Comparison of ENCODE assay signal across 7 mouse cellular contexts in the genomic region with DNA sequence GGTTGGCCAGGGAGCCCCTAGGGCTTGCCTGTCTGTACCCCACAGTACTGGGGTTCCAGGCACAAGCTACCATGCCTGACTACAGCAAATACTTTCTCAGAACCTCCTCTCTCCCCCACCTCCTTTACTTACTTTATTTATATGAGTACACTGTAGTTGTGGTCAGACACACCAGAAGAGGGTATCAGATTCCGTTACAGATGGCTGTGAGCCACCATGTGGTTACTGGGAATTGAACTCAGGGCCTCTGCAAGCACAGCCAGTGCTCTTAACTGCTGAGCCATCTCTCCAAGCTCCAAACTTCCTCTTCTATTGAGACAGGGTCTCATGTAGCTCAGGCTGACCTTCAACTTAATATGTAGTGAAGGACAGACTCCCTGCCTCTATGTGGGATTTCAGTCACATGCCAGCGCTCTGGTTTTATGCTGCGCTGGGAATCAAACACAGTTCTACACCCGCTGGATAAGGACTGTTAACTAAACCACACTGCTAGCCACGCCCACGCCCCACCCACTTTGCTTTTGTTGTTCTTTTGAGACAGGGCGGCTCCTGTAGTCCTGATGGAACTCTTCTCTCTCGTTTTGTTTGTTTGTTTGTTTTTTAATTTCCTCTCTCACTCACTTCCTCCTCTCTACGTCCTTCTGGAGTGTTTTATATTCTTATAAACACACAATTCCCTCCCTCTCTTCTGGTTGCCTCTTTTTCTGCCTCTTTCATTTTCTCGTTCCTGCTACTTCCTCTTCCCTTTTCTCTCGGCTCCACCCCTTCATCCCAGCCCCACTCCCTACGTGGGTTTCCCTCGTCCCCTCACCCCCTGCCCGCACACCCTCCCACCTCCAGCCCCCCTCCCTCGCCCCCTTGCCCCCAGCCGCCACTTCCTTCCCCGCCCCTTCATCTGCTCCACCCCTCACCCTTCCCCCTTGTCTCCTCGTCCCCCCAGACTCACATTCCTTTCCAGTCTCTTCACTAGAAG. TPM values are rescaled to one million over a fixed set of nuclear protein-coding genes. Genes with fewer than 3 reads are reported as not detected.
DNase-seq lines count a peak whose midpoint lies in the region; ATAC-seq and TF ChIP-seq lines count a peak whose summit lies in the region.

No protein-coding gene starts in this region.

- no peak for TF ChIP-seq CTCF in forebrain, postnatal 0 days (IDR thresholded peaks at IDR 0.05; ENCODE audit: low read depth)
- TF ChIP-seq CTCF in midbrain, postnatal 0 days (IDR thresholded peaks at IDR 0.05) = no peak

- ATAC-seq in forebrain, postnatal 0 days = peak; percentile 76
- peak; percentile 34; the same call in 1 of the 2 replicates for ATAC-seq in hindbrain, embryonic 15.5 days (ENCODE audit: low FRiP score, low read depth)
- peak; percentile 67; the same call in 1 of the 2 replicates for ATAC-seq in liver, embryonic 11.5 days (replicated peaks; ENCODE audit: low FRiP score)
- peak; percentile 41; the same call in 1 of the 2 replicates for ATAC-seq in midbrain, postnatal 0 days (ENCODE audit: low FRiP score)

- in situ Hi-C loops in ES-E14 (cut with MboI; ENCODE audit: low sequenced_read_pairs in 2 of 2, unreplicated experiment in 2 of 2) = no loop called here

- peak overlapping the region; percentile 55 for H3K4me2 ChIP-seq in forebrain, postnatal 0 days (ENCODE audit: low read depth)
- H3K4me2 ChIP-seq in hindbrain, embryonic 15.5 days = peak overlapping the region; percentile 58
- H3K4me2 ChIP-seq in liver, embryonic 11.5 days = peak overlapping the region; percentile 67
- peak overlapping the region; percentile 54 for H3K4me2 ChIP-seq in midbrain, postnatal 0 days (ENCODE audit: low read depth, low read length, poor library complexity, severe bottlenecking)

- DNase-seq in ES-E14 (ENCODE audit: low read depth, low spot score) = peak; percentile 98
- DNase-seq in adrenal gland, postnatal 14 days = peak; percentile 87
- peak; percentile 55 for DNase-seq in forebrain, postnatal 0 days
- peak; percentile 75 for DNase-seq in liver, embryonic 11.5 days (ENCODE audit: low spot score)
- DNase-seq in midbrain, postnatal 0 days (ENCODE audit: low spot score) = peak; percentile 48
- DNase-seq in thymus, postnatal 25 days = peak; percentile 90

- peaks cover 7 to 33% of the 10 kb centered on the region in 2 experiments for H3K4me1 ChIP-seq in ES-E14 (ENCODE audit: control insufficient read depth in 2 of 2, insufficient read depth in 2 of 2, low read length in 2 of 2, poor library complexity in 1 of 2)
- H3K4me1 ChIP-seq in forebrain, postnatal 0 days (ENCODE audit: insufficient read depth) = peaks cover 3% of the 10 kb centered on the region; the same call in 1 of the 2 replicates
- H3K4me1 ChIP-seq in hindbrain, embryonic 15.5 days (replicated peaks) = peaks cover 7% of the 10 kb centered on the region
- peaks cover 14% of the 10 kb centered on the region for H3K4me1 ChIP-seq in liver, embryonic 11.5 days (replicated peaks; ENCODE audit: control insufficient read depth, insufficient read depth, low read length)
- no peaks in the 10 kb centered on the region for H3K4me1 ChIP-seq in midbrain, postnatal 0 days (ENCODE audit: insufficient read depth, low read length)

- peak overlapping the region; percentile 91 for H3K27ac ChIP-seq in ES-E14 (ENCODE audit: insufficient read depth, low read depth, low read length, poor library complexity, severe bottlenecking)
- H3K27ac ChIP-seq in forebrain, postnatal 0 days (ENCODE audit: low read depth, low read length) = peak overlapping the region; percentile 82
- peak overlapping the region; percentile 68; the same call in 1 of the 2 replicates for H3K27ac ChIP-seq in hindbrain, embryonic 15.5 days (replicated peaks)
- H3K27ac ChIP-seq in liver, embryonic 11.5 days (ENCODE audit: low read depth, low read length) = peak overlapping the region; percentile 81
- H3K27ac ChIP-seq in midbrain, postnatal 0 days (ENCODE audit: low read depth, low read length) = peak overlapping the region; percentile 75

- 3% methylated on average over 18 of the region's 18 CpGs for WGBS in forebrain, postnatal 0 days
- 4% methylated on average over 18 of the region's 18 CpGs for WGBS in hindbrain, embryonic 15.5 days
- WGBS in liver, embryonic 11.5 days = under 1% methylated on average over 18 of the region's 18 CpGs
- WGBS in midbrain, postnatal 0 days = 2% methylated on average over 18 of the region's 18 CpGs

- peak overlapping the region; percentile 37 to 82 for H3K4me3 ChIP-seq in ES-E14 (ENCODE audit: insufficient read depth in 1 of 2, low read depth in 1 of 2, low read length in 2 of 2, poor library complexity in 1 of 2, severe bottlenecking in 1 of 2)
- peak overlapping the region; percentile 39 for H3K4me3 ChIP-seq in forebrain, postnatal 0 days (ENCODE audit: low read depth, low read length)
- peak overlapping the region; percentile 37 for H3K4me3 ChIP-seq in hindbrain, embryonic 15.5 days
- peak overlapping the region; percentile 58 for H3K4me3 ChIP-seq in liver, embryonic 11.5 days (ENCODE audit: low read depth, low read length)
- H3K4me3 ChIP-seq in midbrain, postnatal 0 days (ENCODE audit: low read depth, low read length) = peak overlapping the region; percentile 27

- H3K36me3 ChIP-seq in ES-E14 (ENCODE audit: control insufficient read depth, insufficient read depth, low read length, poor library complexity, severe bottlenecking) = no peaks in the 10 kb centered on the region
- H3K36me3 ChIP-seq in forebrain, postnatal 0 days (ENCODE audit: insufficient read depth) = no peaks in the 10 kb centered on the region
- H3K36me3 ChIP-seq in hindbrain, embryonic 15.5 days = no peaks in the 10 kb centered on the region
- no peaks in the 10 kb centered on the region for H3K36me3 ChIP-seq in liver, embryonic 11.5 days (ENCODE audit: control insufficient read depth, insufficient read depth, low read length)
- H3K36me3 ChIP-seq in midbrain, postnatal 0 days (ENCODE audit: insufficient read depth, low read length) = no peaks in the 10 kb centered on the region

- H3K9me3 ChIP-seq in ES-E14 (ENCODE audit: control insufficient read depth, insufficient read depth, low read depth, low read length) = no peaks in the 10 kb centered on the region
- H3K9me3 ChIP-seq in forebrain, postnatal 0 days (ENCODE audit: low read length) = no peaks in the 10 kb centered on the region
- no peaks in the 10 kb centered on the region for H3K9me3 ChIP-seq in hindbrain, embryonic 15.5 days
- no peaks in the 10 kb centered on the region for H3K9me3 ChIP-seq in liver, embryonic 11.5 days (ENCODE audit: control insufficient read depth, low read length)
- no peaks in the 10 kb centered on the region for H3K9me3 ChIP-seq in midbrain, postnatal 0 days (ENCODE audit: low read length)

- H3K9ac ChIP-seq in ES-E14 (ENCODE audit: insufficient read depth, low read depth, low read length, poor library complexity, severe bottlenecking) = no peak overlapping the region; the same call in 1 of the 2 replicates
- H3K9ac ChIP-seq in forebrain, postnatal 0 days = peak overlapping the region; percentile 45; the same call in 1 of the 2 replicates
- 0 out of 2 replicates have a peak overlapping the region, but pooled peaks have one; percentile 10 for H3K9ac ChIP-seq in hindbrain, embryonic 15.5 days
- H3K9ac ChIP-seq in liver, embryonic 11.5 days (ENCODE audit: low read depth, low read length) = peak overlapping the region; percentile 60
- peak overlapping the region; percentile 39 for H3K9ac ChIP-seq in midbrain, postnatal 0 days (replicated peaks; ENCODE audit: low read length, poor library complexity, severe bottlenecking)

- no peaks in the 10 kb centered on the region for H3K27me3 ChIP-seq in forebrain, postnatal 0 days (ENCODE audit: insufficient read depth, low read length)
- no peaks in the 10 kb centered on the region for H3K27me3 ChIP-seq in hindbrain, embryonic 15.5 days
- H3K27me3 ChIP-seq in liver, embryonic 11.5 days (replicated peaks; ENCODE audit: control insufficient read depth, insufficient read depth, low read length) = no peaks in the 10 kb centered on the region
- H3K27me3 ChIP-seq in midbrain, postnatal 0 days (ENCODE audit: insufficient read depth, low read length) = no peaks in the 10 kb centered on the region

RNA-seq across cellular contexts. Expression of a gene that starts 2.3 kb away (rescaled TPM):
- 2.6 and 2.7 TPM in 2 replicates for total RNA-seq in ES-E14 (2012; rRNA removed)
- total RNA-seq in adrenal gland, postnatal 14 days (2021) = 5.6 and 11.9 TPM in 2 replicates
- 15.7 and 17.4 TPM in 2 replicates for total RNA-seq in forebrain, postnatal 0 days (2014; rRNA removed)
- polyA plus RNA-seq in forebrain, postnatal 0 days (2015; fragmentation: Nextera tagmentation; extraction: Ambion mirVana) = 11.4 and 12.7 TPM in 2 replicates
- polyA plus RNA-seq in hindbrain, embryonic 15.5 days (2015; fragmentation: Nextera tagmentation; extraction: Ambion mirVana) = 5.6 and 13.9 TPM in 2 replicates
- polyA plus RNA-seq in liver, embryonic 11.5 days (2014; fragmentation: Nextera tagmentation; extraction: Ambion mirVana) = 24.1 and 28.1 TPM in 2 replicates
- total RNA-seq in midbrain, postnatal 0 days (2014; rRNA removed) = 5.9 and 26.7 TPM in 2 replicates
- polyA plus RNA-seq in midbrain, postnatal 0 days (2015; fragmentation: Nextera tagmentation; extraction: Ambion mirVana) = 7.8 and 12.0 TPM in 2 replicates

RNA-seq across cellular contexts. Expression of a gene that starts 8.3 kb away (rescaled TPM):
- 10.1 and 19.6 TPM in 2 replicates for total RNA-seq in ES-E14 (2012; rRNA removed)
- 4.3 and 35.6 TPM in 2 replicates for total RNA-seq in adrenal gland, postnatal 14 days (2021)
- total RNA-seq in forebrain, postnatal 0 days (2014; rRNA removed) = 0.76 and 1.1 TPM in 2 replicates
- 0.64 and 1.1 TPM in 2 replicates for polyA plus RNA-seq in forebrain, postnatal 0 days (2015; fragmentation: Nextera tagmentation; extraction: Ambion mirVana)
- 0.84 and 0.97 TPM in 2 replicates for polyA plus RNA-seq in hindbrain, embryonic 15.5 days (2015; fragmentation: Nextera tagmentation; extraction: Ambion mirVana)
- 0.70 and 0.78 TPM in 2 replicates for polyA plus RNA-seq in liver, embryonic 11.5 days (2014; fragmentation: Nextera tagmentation; extraction: Ambion mirVana)
- total RNA-seq in midbrain, postnatal 0 days (2014; rRNA removed) = 1.4 and 2.1 TPM in 2 replicates
- polyA plus RNA-seq in midbrain, postnatal 0 days (2015; fragmentation: Nextera tagmentation; extraction: Ambion mirVana) = 1.0 and 1.6 TPM in 2 replicates

RNA-seq across cellular contexts. Expression of a gene that starts 10.1 kb away (rescaled TPM):
- total RNA-seq in ES-E14 (2012; rRNA removed) = not detected in 2 replicates
- 3.3 and 5.6 TPM in 2 replicates for total RNA-seq in adrenal gland, postnatal 14 days (2021)
- 1.9 and 3.6 TPM in 2 replicates for total RNA-seq in forebrain, postnatal 0 days (2014; rRNA removed)
- 8.4 and 10.0 TPM in 2 replicates for polyA plus RNA-seq in forebrain, postnatal 0 days (2015; fragmentation: Nextera tagmentation; extraction: Ambion mirVana)
- 7.4 and 9.6 TPM in 2 replicates for polyA plus RNA-seq in hindbrain, embryonic 15.5 days (2015; fragmentation: Nextera tagmentation; extraction: Ambion mirVana)
- 13.9 and 20.0 TPM in 2 replicates for polyA plus RNA-seq in liver, embryonic 11.5 days (2014; fragmentation: Nextera tagmentation; extraction: Ambion mirVana)
- 1.8 and 4.1 TPM in 2 replicates for total RNA-seq in midbrain, postnatal 0 days (2014; rRNA removed)
- polyA plus RNA-seq in midbrain, postnatal 0 days (2015; fragmentation: Nextera tagmentation; extraction: Ambion mirVana) = 9.2 and 9.5 TPM in 2 replicates

RNA-seq across cellular contexts. Expression of a gene that starts 15.9 kb away (rescaled TPM):
- total RNA-seq in ES-E14 (2012; rRNA removed) = 0.22 TPM in 1 of 2 replicates, not detected in the other
- total RNA-seq in adrenal gland, postnatal 14 days (2021) = 0.33 and 1.4 TPM in 2 replicates
- 0.71 TPM in 1 of 2 replicates, not detected in the other for total RNA-seq in forebrain, postnatal 0 days (2014; rRNA removed)
- polyA plus RNA-seq in forebrain, postnatal 0 days (2015; fragmentation: Nextera tagmentation; extraction: Ambion mirVana) = 0.09 TPM in 1 of 2 replicates, not detected in the other
- 0.13 TPM in 1 of 2 replicates, not detected in the other for polyA plus RNA-seq in hindbrain, embryonic 15.5 days (2015; fragmentation: Nextera tagmentation; extraction: Ambion mirVana)
- polyA plus RNA-seq in liver, embryonic 11.5 days (2014; fragmentation: Nextera tagmentation; extraction: Ambion mirVana) = 0.47 and 0.53 TPM in 2 replicates
- not detected in 2 replicates for total RNA-seq in midbrain, postnatal 0 days (2014; rRNA removed)
- 0.09 TPM in 1 of 2 replicates, not detected in the other for polyA plus RNA-seq in midbrain, postnatal 0 days (2015; fragmentation: Nextera tagmentation; extraction: Ambion mirVana)

RNA-seq across cellular contexts. Expression of a gene that starts 19.2 kb away (rescaled TPM):
- total RNA-seq in ES-E14 (2012; rRNA removed) = 0.13 TPM in 1 of 2 replicates, not detected in the other
- 0.33 and 2.7 TPM in 2 replicates for total RNA-seq in adrenal gland, postnatal 14 days (2021)
- 0.38 TPM in 1 of 2 replicates, not detected in the other for total RNA-seq in forebrain, postnatal 0 days (2014; rRNA removed)
- 0.50 and 0.80 TPM in 2 replicates for polyA plus RNA-seq in forebrain, postnatal 0 days (2015; fragmentation: Nextera tagmentation; extraction: Ambion mirVana)
- polyA plus RNA-seq in hindbrain, embryonic 15.5 days (2015; fragmentation: Nextera tagmentation; extraction: Ambion mirVana) = 0.39 and 0.42 TPM in 2 replicates
- not detected in 2 replicates for polyA plus RNA-seq in liver, embryonic 11.5 days (2014; fragmentation: Nextera tagmentation; extraction: Ambion mirVana)
- 0.49 and 1.2 TPM in 2 replicates for total RNA-seq in midbrain, postnatal 0 days (2014; rRNA removed)
- 0.98 and 1.2 TPM in 2 replicates for polyA plus RNA-seq in midbrain, postnatal 0 days (2015; fragmentation: Nextera tagmentation; extraction: Ambion mirVana)

Comparison
In these comparisons a context has a peak if more than half of its experiments do, and no peak if none do; other contexts are left out.
1. Peak in every context shown above with its lines: DNase-seq, ATAC-seq, H3K4me3 ChIP-seq and H3K27ac ChIP-seq.
2. DNase-seq: peak in every context shown above with its lines; median percentile 98 in ES-E14; 90 in thymus, postnatal 25 days; 87 in adrenal gland, postnatal 14 days; 75 in liver, embryonic 11.5 days; 55 in forebrain, postnatal 0 days; 48 in midbrain, postnatal 0 days.